In genomic region chr19:5964804-5965203, GRCm38 (mm10) we compare ENCODE assay signal across 10 mouse cellular contexts. TPM values are rescaled to one million over a fixed set of nuclear protein-coding genes. Genes with fewer than 3 reads are reported as not detected.
DNase-seq lines count a peak whose midpoint lies in the region; ATAC-seq and TF ChIP-seq lines count a peak whose summit lies in the region.
"Had no signal": no experiment of that assay in that cellular context is flagged by ENCODE, and none has a peak within 500 bp of the region (broad histone marks: within the 10 kb centered on the region; RNA-seq: fewer than 3 reads in every experiment).

No protein-coding gene starts in this region.

- no peak overlapping the region; the same call in 1 of the 2 replicates for H3K4me3 ChIP-seq in heart, embryonic 16.5 days (ENCODE audit: low read length)
- peak overlapping the region; percentile 95 for H3K4me3 ChIP-seq in bone marrow macrophage, adult 2 months (ENCODE audit: insufficient read depth, low read length)
- peak overlapping the region; percentile 53 for H3K4me3 ChIP-seq in hindbrain, embryonic 15.5 days
- H3K4me3 ChIP-seq in midbrain, embryonic 15.5 days = peak overlapping the region; percentile 62

- peak overlapping the region; percentile 85 for H3K4me2 ChIP-seq in heart, embryonic 16.5 days (ENCODE audit: low read depth, low read length)
- H3K4me2 ChIP-seq in hindbrain, embryonic 15.5 days = peak overlapping the region; percentile 81
- peak overlapping the region; percentile 93 for H3K4me2 ChIP-seq in midbrain, embryonic 15.5 days

- no peaks in the 10 kb centered on the region for H3K36me3 ChIP-seq in heart, embryonic 16.5 days (ENCODE audit: control insufficient read depth, insufficient read depth)
- H3K36me3 ChIP-seq in hindbrain, embryonic 15.5 days = no peaks in the 10 kb centered on the region
- H3K36me3 ChIP-seq in midbrain, embryonic 15.5 days (replicated peaks) = no peaks in the 10 kb centered on the region

- H3K27ac ChIP-seq in heart, embryonic 16.5 days (ENCODE audit: low read length) = no peak overlapping the region
- H3K27ac ChIP-seq in bone marrow macrophage, adult 2 months (ENCODE audit: insufficient read depth, low read depth, low read length) = peak overlapping the region; percentile 65
- no peak overlapping the region for H3K27ac ChIP-seq in hindbrain, embryonic 15.5 days (replicated peaks)
- H3K27ac ChIP-seq in midbrain, embryonic 15.5 days = peak overlapping the region; percentile 71

- peaks cover 17% of the 10 kb centered on the region for H3K4me1 ChIP-seq in heart, embryonic 16.5 days (ENCODE audit: control insufficient read depth, insufficient read depth, low read length)
- peaks cover 13% of the 10 kb centered on the region for H3K4me1 ChIP-seq in bone marrow macrophage, adult 2 months (ENCODE audit: control insufficient read depth, insufficient read depth, low read length)
- H3K4me1 ChIP-seq in hindbrain, embryonic 15.5 days (replicated peaks) = peaks cover 20% of the 10 kb centered on the region
- H3K4me1 ChIP-seq in midbrain, embryonic 15.5 days = peaks cover 25% of the 10 kb centered on the region

- intact Hi-C loops in heart, postnatal 36 days (cut with DNase I) = loop anchor here (1.0 to 5.0 kb wide), 4 partner anchors 53 to 367 kb away; partner anchors contain the start of gene Men1

- no peaks in the 10 kb centered on the region for H3K9me3 ChIP-seq in heart, embryonic 16.5 days (replicated peaks; ENCODE audit: control insufficient read depth, low read length)
- H3K9me3 ChIP-seq in hindbrain, embryonic 15.5 days = no peaks in the 10 kb centered on the region
- H3K9me3 ChIP-seq in midbrain, embryonic 15.5 days = no peaks in the 10 kb centered on the region

- 81% methylated on average over 2 of the region's 2 CpGs for WGBS in heart, embryonic 16.5 days
- WGBS in hindbrain, embryonic 15.5 days = 74% methylated on average over 2 of the region's 2 CpGs
- WGBS in midbrain, embryonic 15.5 days = 86% methylated on average over 2 of the region's 2 CpGs

- no peak for ATAC-seq in heart, embryonic 16.5 days (replicated peaks; ENCODE audit: extremely low read depth, insufficient read depth, low FRiP score)
- no peak for ATAC-seq in hindbrain, embryonic 15.5 days (ENCODE audit: low FRiP score, low read depth)
- ATAC-seq in midbrain, embryonic 15.5 days (replicated peaks) = no peak
- ATAC-seq in cerebellum, adult (ENCODE audit: insufficient number of reproducible peaks, low FRiP score, low TSS enrichment) = no peak

- no peak for TF ChIP-seq CTCF in bone marrow macrophage, adult 2 months (IDR thresholded peaks at IDR 0.05; ENCODE audit: low read depth, low read length)

- H3K27me3 ChIP-seq in heart, embryonic 16.5 days (ENCODE audit: control insufficient read depth, insufficient read depth, low read length) = no peaks in the 10 kb centered on the region
- no peaks in the 10 kb centered on the region for H3K27me3 ChIP-seq in hindbrain, embryonic 15.5 days
- H3K27me3 ChIP-seq in midbrain, embryonic 15.5 days (replicated peaks) = no peaks in the 10 kb centered on the region
- H3K27me3 ChIP-seq: Patski had no signal

- TF ChIP-seq POLR2A in bone marrow macrophage, adult 2 months (IDR thresholded peaks at IDR 0.05; ENCODE audit: borderline replicate concordance, low read depth, low read length) = no peak

- H3K9ac ChIP-seq in heart, embryonic 16.5 days (ENCODE audit: low read length) = no peak overlapping the region; the same call in 1 of the 2 replicates
- no peak overlapping the region for H3K9ac ChIP-seq in hindbrain, embryonic 15.5 days
- peak overlapping the region; percentile 66; the same call in 1 of the 2 replicates for H3K9ac ChIP-seq in midbrain, embryonic 15.5 days

- DNase-seq in heart, postnatal 36 days = no peak
- no peak for DNase-seq in urinary bladder, postnatal 4 days (ENCODE audit: low spot score in 2 of 2)
- no peak for DNase-seq in layer of hippocampus, adult 9-11 months

RNA-seq across cellular contexts. Expression of gene Pola2, which starts 0.8 kb away (rescaled TPM):
- 48.3 and 55.2 TPM in 2 replicates for polyA plus RNA-seq in heart, embryonic 16.5 days (2015; fragmentation: Nextera tagmentation; extraction: Ambion mirVana)
- 10 to 100 TPM; 10.6 to 10.9 TPM for total RNA-seq in heart, postnatal 36 days (2021)
- 24.7 and 24.8 TPM in 2 replicates for polyA plus RNA-seq in bone marrow macrophage, adult 2 months (2012; ENCODE audit: insufficient read depth, insufficient read length, missing spikeins)
- polyA plus RNA-seq in hindbrain, embryonic 15.5 days (2015; fragmentation: Nextera tagmentation; extraction: Ambion mirVana) = 26.7 and 28.1 TPM in 2 replicates
- polyA plus RNA-seq in midbrain, embryonic 15.5 days (2015; fragmentation: Nextera tagmentation; extraction: Ambion mirVana) = 25.3 and 25.4 TPM in 2 replicates

RNA-seq across cellular contexts. Expression of gene Slc22a20, which starts 21.1 kb away (rescaled TPM):
- polyA plus RNA-seq in heart, embryonic 16.5 days (2015; fragmentation: Nextera tagmentation; extraction: Ambion mirVana) = 0.07 TPM in 1 of 2 replicates, not detected in the other
- total RNA-seq in heart, postnatal 36 days (2021) = not detected
- not detected in 2 replicates for polyA plus RNA-seq in bone marrow macrophage, adult 2 months (2012; ENCODE audit: insufficient read depth, insufficient read length, missing spikeins)
- not detected in 2 replicates for polyA plus RNA-seq in hindbrain, embryonic 15.5 days (2015; fragmentation: Nextera tagmentation; extraction: Ambion mirVana)
- polyA plus RNA-seq in midbrain, embryonic 15.5 days (2015; fragmentation: Nextera tagmentation; extraction: Ambion mirVana) = not detected in 2 replicates
- total RNA-seq: layer of hippocampus, postnatal 25 days had no signal
- polyA plus RNA-seq: Patski had no signal

RNA-seq across cellular contexts. Expression of gene Cdc42ep2, which starts 40.2 kb away (rescaled TPM):
- polyA plus RNA-seq in heart, embryonic 16.5 days (2015; fragmentation: Nextera tagmentation; extraction: Ambion mirVana) = 12.4 and 12.6 TPM in 2 replicates
- total RNA-seq in heart, postnatal 36 days (2021) = 1 to 10 TPM; 9.3 to 9.5 TPM
- polyA plus RNA-seq in bone marrow macrophage, adult 2 months (2012; ENCODE audit: insufficient read depth, insufficient read length, missing spikeins) = 2.5 and 2.6 TPM in 2 replicates
- polyA plus RNA-seq in hindbrain, embryonic 15.5 days (2015; fragmentation: Nextera tagmentation; extraction: Ambion mirVana) = 19.0 and 20.3 TPM in 2 replicates
- 16.3 and 16.7 TPM in 2 replicates for polyA plus RNA-seq in midbrain, embryonic 15.5 days (2015; fragmentation: Nextera tagmentation; extraction: Ambion mirVana)

RNA-seq across cellular contexts. Expression of gene Capn1, which starts 50.9 kb away (rescaled TPM):
- 9.5 and 10.0 TPM in 2 replicates for polyA plus RNA-seq in heart, embryonic 16.5 days (2015; fragmentation: Nextera tagmentation; extraction: Ambion mirVana)
- 10 to 100 TPM; 34.7 to 35.2 TPM for total RNA-seq in heart, postnatal 36 days (2021)
- polyA plus RNA-seq in bone marrow macrophage, adult 2 months (2012; ENCODE audit: insufficient read depth, insufficient read length, missing spikeins) = 32.7 and 38.3 TPM in 2 replicates
- 4.8 and 5.8 TPM in 2 replicates for polyA plus RNA-seq in hindbrain, embryonic 15.5 days (2015; fragmentation: Nextera tagmentation; extraction: Ambion mirVana)
- polyA plus RNA-seq in midbrain, embryonic 15.5 days (2015; fragmentation: Nextera tagmentation; extraction: Ambion mirVana) = 2.9 and 3.3 TPM in 2 replicates

RNA-seq across cellular contexts. Expression of gene Dpf2, which starts 52.0 kb away (rescaled TPM):
- 97.5 and 103 TPM in 2 replicates for polyA plus RNA-seq in heart, embryonic 16.5 days (2015; fragmentation: Nextera tagmentation; extraction: Ambion mirVana)
- 10 to 100 TPM; 75.8 to 96.2 TPM for total RNA-seq in heart, postnatal 36 days (2021)
- polyA plus RNA-seq in bone marrow macrophage, adult 2 months (2012; ENCODE audit: insufficient read depth, insufficient read length, missing spikeins) = 69.3 and 75.2 TPM in 2 replicates
- polyA plus RNA-seq in hindbrain, embryonic 15.5 days (2015; fragmentation: Nextera tagmentation; extraction: Ambion mirVana) = 111 and 113 TPM in 2 replicates
- 122 and 130 TPM in 2 replicates for polyA plus RNA-seq in midbrain, embryonic 15.5 days (2015; fragmentation: Nextera tagmentation; extraction: Ambion mirVana)

Comparison
In these comparisons a context has a peak if more than half of its experiments do, and no peak if none do; other contexts are left out.
1. H3K27ac ChIP-seq: peak in bone marrow macrophage, adult 2 months (single experiment) and midbrain, embryonic 15.5 days (single experiment); none in heart, embryonic 16.5 days (single experiment) and hindbrain, embryonic 15.5 days (single experiment).
2. Peak in every context shown above with its lines, with median percentiles within 50 percentile points of each other: H3K4me2 ChIP-seq.